Mouse (Mus musculus): ENCODE measurements at regions not wholly inside any gene's neighbourhood (a gene's known extent, or its start where the extent isn't known, plus 50 kb on each side); places are given as distances from the start of the nearest gene placed in this dataset.

DNA sequence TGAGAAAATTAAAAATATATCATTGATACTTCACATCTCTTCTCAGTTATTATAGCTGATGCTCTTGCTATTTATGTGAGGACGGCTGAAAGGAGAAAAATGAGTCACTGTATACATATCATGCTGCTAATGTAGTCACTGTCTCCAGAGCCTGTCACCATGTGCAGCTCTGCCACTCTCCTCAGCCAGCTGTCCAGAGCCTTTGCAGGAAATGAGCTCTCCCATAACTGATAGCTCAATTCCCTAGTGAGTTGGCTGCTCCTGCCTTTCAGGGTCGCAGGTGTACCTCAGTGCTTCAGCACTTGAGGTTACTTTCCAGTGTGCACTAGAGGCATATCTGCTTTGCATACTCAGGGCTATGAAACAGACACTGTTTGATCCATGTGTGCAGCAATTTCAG is 819.0 kb upstream of the Prmt6 start:
- 60% methylated on average over 2 of the region's 2 CpGs for WGBS
- ATAC-seq (ENCODE audit: low FRiP score) = 0 out of 2 replicates have a peak, but pooled peaks have one; percentile 31
- H3K9me3 ChIP-seq (ENCODE audit: low read length) = no peaks in the 10 kb centered on the region

DNA sequence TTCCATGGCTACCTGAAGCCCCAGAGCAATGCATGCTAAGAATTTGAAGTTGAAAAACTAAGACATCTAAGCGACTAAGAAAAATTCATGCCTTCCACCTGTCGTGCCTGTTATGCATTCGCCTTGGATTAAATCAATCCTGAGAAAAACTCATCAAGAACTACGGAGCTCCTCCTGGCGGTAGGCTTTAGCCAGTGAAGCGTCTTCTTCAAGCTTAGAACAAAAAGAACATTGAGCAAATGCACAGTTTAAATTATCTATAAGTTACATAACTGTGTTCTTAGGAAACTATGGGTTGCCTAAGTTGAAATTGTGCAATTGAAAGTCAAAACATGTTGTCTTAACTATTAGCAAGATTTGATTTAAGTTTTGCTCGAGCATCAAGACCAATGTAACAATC is 818.4 kb upstream of the Prmt6 start:
- WGBS = 21% methylated on average over 7 of the region's 7 CpGs
- ATAC-seq (ENCODE audit: low FRiP score) = no peak
- Histone ChIP-seq H3K4me3 (ENCODE audit: low read depth, low read length) (no peak overlapping the region), H3K27me3 (ENCODE audit: insufficient read depth, low read length) (no peaks in the 10 kb centered on the region), H3K4me1 (ENCODE audit: insufficient read depth, low read length) (no peaks in the 10 kb centered on the region), H3K9me3 (ENCODE audit: low read length) (no peaks in the 10 kb centered on the region), H3K4me2 (ENCODE audit: low read depth, low read length, poor library complexity, severe bottlenecking) (no peak overlapping the region), H3K27ac (ENCODE audit: low read depth, low read length) (no peak overlapping the region), H3K36me3 (ENCODE audit: insufficient read depth, low read length) (no peaks in the 10 kb centered on the region), H3K9ac (replicated peaks; ENCODE audit: low read length, poor library complexity, severe bottlenecking) (no peak overlapping the region)
- peak; percentile 84 for TF ChIP-seq CTCF (IDR thresholded peaks at IDR 0.05)
- peak; percentile 83 for DNase-seq (ENCODE audit: low spot score)

More for the DNA sequence above, 819.0 kb upstream of the Prmt6 start:
- Histone ChIP-seq H3K4me2 (ENCODE audit: low read depth, low read length, poor library complexity, severe bottlenecking) (no peak overlapping the region), H3K27me3 (ENCODE audit: insufficient read depth, low read length) (no peaks in the 10 kb centered on the region), H3K4me3 (ENCODE audit: low read depth, low read length) (no peak overlapping the region), H3K4me1 (ENCODE audit: insufficient read depth, low read length) (no peaks in the 10 kb centered on the region), H3K36me3 (ENCODE audit: insufficient read depth, low read length) (no peaks in the 10 kb centered on the region), H3K9ac (replicated peaks; ENCODE audit: low read length, poor library complexity, severe bottlenecking) (no peak overlapping the region), H3K27ac (ENCODE audit: low read depth, low read length) (no peak overlapping the region)
- peak; percentile 13 for DNase-seq (ENCODE audit: low spot score)
- TF ChIP-seq CTCF (IDR thresholded peaks at IDR 0.05) = no peak

DNA sequence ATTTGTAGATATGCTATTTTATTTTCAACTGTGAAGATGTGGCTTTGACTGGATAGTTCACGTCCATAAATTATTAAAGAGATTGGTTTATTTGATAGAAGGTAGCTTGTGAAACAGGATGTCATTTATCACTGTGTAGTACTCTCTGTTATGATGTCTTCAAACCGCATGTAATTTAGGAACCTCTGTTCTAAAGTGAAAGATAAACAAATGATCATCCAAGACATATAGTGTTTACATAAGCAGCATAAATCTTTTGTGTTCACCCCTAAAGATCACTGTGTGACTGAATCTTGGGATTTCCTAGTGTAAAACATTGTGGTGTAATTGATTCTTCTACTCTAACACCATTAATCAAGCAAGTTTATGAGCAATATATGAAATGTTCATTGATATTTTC is 798.8 kb upstream of the Prmt6 start:
- Histone ChIP-seq H3K27me3 (ENCODE audit: insufficient read depth, low read length) (no peaks in the 10 kb centered on the region), H3K36me3 (ENCODE audit: insufficient read depth, low read length) (no peaks in the 10 kb centered on the region), H3K9ac (replicated peaks; ENCODE audit: low read length, poor library complexity, severe bottlenecking) (no peak overlapping the region), H3K9me3 (ENCODE audit: low read length) (no peaks in the 10 kb centered on the region), H3K27ac (ENCODE audit: low read depth, low read length) (no peak overlapping the region), H3K4me1 (ENCODE audit: insufficient read depth, low read length) (no peaks in the 10 kb centered on the region), H3K4me2 (ENCODE audit: low read depth, low read length, poor library complexity, severe bottlenecking) (no peak overlapping the region), H3K4me3 (ENCODE audit: low read depth, low read length) (no peak overlapping the region)
- DNase-seq (ENCODE audit: low spot score) (no peak), ATAC-seq (ENCODE audit: low FRiP score) (no peak)
- WGBS = 83% methylated on average over 2 of the region's 2 CpGs
- no peak for TF ChIP-seq CTCF (IDR thresholded peaks at IDR 0.05)

Data from midbrain, postnatal 0 days (tissue).